Mouse (Mus musculus): ENCODE results near the gene Gm49340.

DNA sequence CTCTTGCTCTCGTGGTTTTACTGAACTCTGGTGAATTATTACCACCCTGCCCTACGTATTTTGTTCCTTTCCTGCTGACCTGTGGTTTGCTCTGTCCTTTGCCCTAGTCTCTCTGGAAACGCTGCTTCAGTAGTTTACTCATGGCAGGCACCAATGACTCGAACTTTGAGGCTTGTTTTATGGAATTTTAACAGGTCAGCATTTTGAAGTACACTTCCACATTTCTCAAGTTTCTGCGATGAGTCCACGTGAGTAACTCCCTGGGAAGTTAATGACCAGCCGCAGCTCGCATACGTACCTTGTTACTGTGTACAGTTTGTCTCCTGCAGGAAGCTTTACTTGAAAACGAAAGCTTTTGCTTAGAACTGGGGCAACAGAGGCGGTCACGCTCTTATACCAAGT lies 3.1 kb upstream of the Gm49340 start:
- TF ChIP-seq POLR2A (IDR thresholded peaks at IDR 0.05; ENCODE audit: control insufficient read depth, low read depth, low read length) (no peak), CTCF (IDR thresholded peaks at IDR 0.05; ENCODE audit: control insufficient read depth, insufficient read depth, insufficient replicate concordance, low read depth, low read length) (no peak)
